Mouse (Mus musculus) midbrain, embryonic 15.5 days (tissue): ENCODE measurements around the gene 4930513O06Rik. TPM values are rescaled to one million over a fixed set of nuclear protein-coding genes. Genes with fewer than 3 reads are reported as not detected.

Experiments used
- ATAC-seq: fragments of 200-750 bp; cut with Nextera tagmentation; replicated peaks from 2 replicates; pipeline ENCODE4 v1.8.0; 2017; ENCODE audit warnings: moderate TSS enrichment
- H3K27ac ChIP-seq: fragments of 300-500 bp; sonication (generic); 2 replicates; pipeline ENCODE4 v1.5.1; 2015; ENCODE audit warnings: mild to moderate bottlenecking, inconsistent platforms
- H3K27me3 ChIP-seq: fragments of 300-500 bp; sonication (generic); replicated peaks from 2 replicates; pipeline ENCODE4 v1.6.1; 2015; ENCODE audit warnings: inconsistent platforms
- H3K36me3 ChIP-seq: fragments of 300-500 bp; sonication (generic); replicated peaks from 2 replicates; pipeline ENCODE4 v1.6.1; 2015; ENCODE audit warnings: inconsistent platforms
- H3K4me1 ChIP-seq: fragments of 300-500 bp; sonication (generic); 2 replicates; pipeline ENCODE4 v1.6.1; 2015; ENCODE audit warnings: inconsistent platforms
- H3K4me2 ChIP-seq: fragments of 300-500 bp; sonication (generic); 2 replicates; pipeline ENCODE4 v1.6.1; 2015; ENCODE audit warnings: inconsistent platforms, mild to moderate bottlenecking, moderate library complexity
- H3K4me3 ChIP-seq: fragments of 300-500 bp; sonication (generic); 2 replicates; pipeline ENCODE4 v1.5.1; 2015; ENCODE audit warnings: mild to moderate bottlenecking, inconsistent platforms
- H3K9ac ChIP-seq: fragments of 300-500 bp; sonication (generic); 2 replicates; pipeline ENCODE4 v1.6.1; 2015; ENCODE audit warnings: mild to moderate bottlenecking, inconsistent platforms
- H3K9me3 ChIP-seq: fragments of 300-500 bp; sonication (generic); 2 replicates; pipeline ENCODE4 v1.6.1; 2016; ENCODE audit warnings: inconsistent platforms
- WGBS: fragments of 180-500 bp; shearing (Covaris S2); methylation state at CpG from one replicate; pipeline ENCODE4 v1.1.7; 2015; ENCODE audit warnings: mixed read lengths; 5-methylcytosine and 5-hydroxymethylcytosine counted together
- polyA plus RNA-seq: library from polyadenylated mRNA; unstranded; fragments of >200 nt; fragmentation: Nextera tagmentation; extraction: Ambion mirVana; gene quantifications from 2 replicates; pipeline ENCODE4 v1.2.1, GENCODE M21; 2015

Gene 4930513O06Rik
- not detected in 2 replicates for polyA plus RNA-seq

DNA sequence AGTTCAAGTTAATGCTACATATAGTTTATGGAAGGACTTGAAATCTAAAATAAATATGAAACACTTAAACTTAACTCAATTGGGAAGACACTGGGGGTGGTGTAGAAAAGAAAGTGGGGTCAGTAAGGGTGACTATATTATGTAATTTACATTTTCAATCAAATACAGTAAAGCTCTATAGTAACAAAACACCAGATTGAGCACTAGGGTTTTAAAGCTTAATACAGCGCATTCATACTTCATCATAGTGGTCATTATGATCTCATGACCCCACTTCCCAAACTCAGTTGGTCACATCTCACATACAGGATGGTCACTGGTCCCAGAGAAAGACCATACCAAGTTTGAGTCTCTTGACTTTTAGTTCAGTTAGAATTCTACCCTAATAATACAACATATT is at the start of gene 4930513O06Rik:
4930513O06Rik (plus strand) TSS at position 301 of the 400 bp plus-strand sequence.
- Histone ChIP-seq H3K4me3 (no peak within 1 kb of the TSS), H3K9ac (no peak within 1 kb of the TSS), H3K4me2 (no peak within 1 kb of the TSS), H3K36me3 (no peaks in the 10 kb centered on the region), H3K27me3 (no peaks in the 10 kb centered on the region), H3K27ac (no peak within 1 kb of the TSS), H3K9me3 (no peaks in the 10 kb centered on the region), H3K4me1 (no peaks in the 10 kb centered on the region)
- ATAC-seq, result no peak
- WGBS, result 81% methylated on average over 1 of the region's 1 CpGs

DNA sequence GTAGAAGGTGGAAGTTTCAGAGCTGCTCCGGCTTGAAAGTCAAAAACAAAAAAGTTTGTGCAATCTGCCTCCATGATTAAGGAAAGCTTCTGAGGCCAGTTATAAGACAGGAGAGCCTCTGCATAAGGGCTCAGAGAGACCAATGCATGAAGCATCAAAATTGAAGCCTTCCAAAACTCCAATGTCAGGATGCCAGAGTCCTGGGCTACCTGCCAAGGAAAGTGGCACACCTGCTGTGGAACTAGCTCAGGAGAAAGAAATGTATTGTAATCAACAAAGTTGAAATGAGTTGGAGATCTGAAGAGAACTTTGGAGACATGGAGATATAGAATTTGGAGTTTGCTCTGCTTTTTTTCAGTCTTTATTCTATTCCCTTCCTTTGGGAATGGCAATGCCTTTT is 48.4 kb upstream of the 4930513O06Rik start:
- Histone ChIP-seq H3K4me2 (no peak overlapping the region), H3K4me1 (no peaks in the 10 kb centered on the region), H3K36me3 (no peaks in the 10 kb centered on the region), H3K27me3 (no peaks in the 10 kb centered on the region), H3K9ac (no peak overlapping the region), H3K9me3 (no peaks in the 10 kb centered on the region), H3K4me3 (no peak overlapping the region), H3K27ac (no peak overlapping the region)
- ATAC-seq, result no peak
- 95% methylated on average over 1 of the region's 1 CpGs for WGBS

DNA sequence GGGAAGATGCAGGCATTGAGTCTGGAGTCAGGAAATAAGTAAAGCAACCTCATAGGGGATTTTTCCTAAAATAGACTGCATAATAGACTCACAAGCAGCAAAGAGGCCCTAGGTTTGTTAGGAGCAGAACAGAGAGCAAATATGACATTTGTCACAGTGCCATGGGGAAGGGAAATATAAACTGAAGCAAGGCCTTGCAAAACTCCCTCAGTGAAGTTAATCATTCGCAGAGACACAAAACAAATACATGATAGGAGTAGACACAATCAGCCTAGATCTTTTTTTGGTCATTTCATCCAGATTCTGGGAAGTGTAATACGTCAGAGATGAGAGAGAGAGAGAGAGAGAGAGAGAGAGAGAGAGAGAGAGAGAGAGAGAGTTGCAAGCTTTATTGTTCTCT is 46.7 kb upstream of the 4930513O06Rik start:
- Histone ChIP-seq H3K9ac (no peak overlapping the region), H3K9me3 (no peaks in the 10 kb centered on the region), H3K4me2 (no peak overlapping the region), H3K27me3 (no peaks in the 10 kb centered on the region), H3K4me1 (no peaks in the 10 kb centered on the region), H3K36me3 (no peaks in the 10 kb centered on the region), H3K4me3 (no peak overlapping the region), H3K27ac (no peak overlapping the region)
- no peak for ATAC-seq
- 77% methylated on average over 2 of the region's 2 CpGs for WGBS

DNA sequence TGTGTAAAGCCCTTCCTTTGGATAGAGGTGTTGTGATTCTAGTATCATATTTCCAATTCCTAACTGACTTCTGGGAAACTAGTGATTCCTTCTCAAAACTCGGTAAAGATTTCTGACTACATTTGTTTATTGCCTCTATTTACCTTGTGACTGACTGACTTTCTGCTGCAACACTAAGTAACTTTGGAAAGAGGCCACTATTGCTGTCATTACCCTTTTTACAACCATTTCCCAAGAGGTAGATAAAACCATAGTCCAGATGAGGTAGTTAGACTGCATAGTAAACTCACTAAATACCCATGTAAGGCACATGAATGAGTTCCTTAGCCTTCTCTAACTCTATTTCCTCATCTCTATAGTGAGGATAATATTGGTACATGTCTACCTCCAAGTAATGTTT is 44.9 kb upstream of the 4930513O06Rik start:
- Histone ChIP-seq H3K36me3 (no peaks in the 10 kb centered on the region), H3K4me1 (no peaks in the 10 kb centered on the region), H3K9me3 (no peaks in the 10 kb centered on the region), H3K9ac (no peak overlapping the region), H3K27me3 (no peaks in the 10 kb centered on the region), H3K4me3 (no peak overlapping the region), H3K4me2 (no peak overlapping the region), H3K27ac (no peak overlapping the region)
- 92% methylated on average over 1 of the region's 1 CpGs for WGBS
- no peak for ATAC-seq

DNA sequence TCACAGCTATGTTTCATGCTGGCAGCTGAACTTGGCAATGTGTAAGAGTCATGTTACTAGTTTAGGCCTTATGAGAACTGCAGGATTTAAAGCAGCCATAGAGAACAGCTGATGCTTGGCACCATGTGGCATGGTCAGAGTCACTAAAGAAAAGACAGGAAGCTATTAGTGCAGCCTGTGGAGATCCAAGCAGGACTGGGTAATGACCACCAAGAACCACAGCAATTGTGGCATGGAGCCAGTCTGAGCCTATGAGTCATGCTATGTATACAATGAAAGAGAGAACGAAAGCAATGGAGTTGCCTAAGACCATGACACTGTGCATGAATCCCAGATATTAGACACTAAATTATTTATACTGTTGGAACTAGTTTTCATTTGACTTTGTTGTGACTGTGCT is 34.1 kb upstream of the 4930513O06Rik start:
- H3K9ac ChIP-seq, result no peak overlapping the region
- 71% methylated on average over 1 of the region's 1 CpGs for WGBS
- H3K4me3 ChIP-seq, result no peak overlapping the region
- no peaks in the 10 kb centered on the region for H3K27me3 ChIP-seq
- H3K9me3 ChIP-seq, result no peaks in the 10 kb centered on the region
- no peak overlapping the region for H3K4me2 ChIP-seq
- H3K4me1 ChIP-seq, result no peaks in the 10 kb centered on the region
- H3K36me3 ChIP-seq, result no peaks in the 10 kb centered on the region
- no peak for ATAC-seq
- no peak overlapping the region for H3K27ac ChIP-seq

DNA sequence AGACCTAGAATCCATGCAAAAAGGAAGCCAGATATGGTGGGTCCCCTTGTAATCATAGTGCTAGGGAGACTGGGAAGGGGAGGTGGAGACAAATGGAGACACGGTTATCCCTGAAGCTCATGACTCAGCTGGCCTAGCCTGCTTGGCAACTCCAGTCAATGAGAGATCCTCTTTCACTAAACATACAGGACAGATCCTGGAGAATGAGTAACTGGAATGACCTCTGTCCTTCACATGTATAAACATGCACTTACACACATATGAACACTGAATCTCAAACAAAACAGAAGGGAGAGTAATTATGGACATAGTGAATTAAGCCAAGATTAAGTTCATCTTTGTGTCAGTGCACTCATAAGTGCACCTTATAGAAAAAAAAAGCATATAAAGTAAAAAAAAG is 32.9 kb upstream of the 4930513O06Rik start:
- H3K27ac ChIP-seq, result no peak overlapping the region
- ATAC-seq, result no peak
- no peaks in the 10 kb centered on the region for H3K36me3 ChIP-seq
- no peaks in the 10 kb centered on the region for H3K4me1 ChIP-seq
- WGBS, result 81% methylated on average over 1 of the region's 1 CpGs
- no peaks in the 10 kb centered on the region for H3K27me3 ChIP-seq
- no peaks in the 10 kb centered on the region for H3K9me3 ChIP-seq
- H3K4me3 ChIP-seq, result no peak overlapping the region
- H3K9ac ChIP-seq, result no peak overlapping the region
- no peak overlapping the region for H3K4me2 ChIP-seq

DNA sequence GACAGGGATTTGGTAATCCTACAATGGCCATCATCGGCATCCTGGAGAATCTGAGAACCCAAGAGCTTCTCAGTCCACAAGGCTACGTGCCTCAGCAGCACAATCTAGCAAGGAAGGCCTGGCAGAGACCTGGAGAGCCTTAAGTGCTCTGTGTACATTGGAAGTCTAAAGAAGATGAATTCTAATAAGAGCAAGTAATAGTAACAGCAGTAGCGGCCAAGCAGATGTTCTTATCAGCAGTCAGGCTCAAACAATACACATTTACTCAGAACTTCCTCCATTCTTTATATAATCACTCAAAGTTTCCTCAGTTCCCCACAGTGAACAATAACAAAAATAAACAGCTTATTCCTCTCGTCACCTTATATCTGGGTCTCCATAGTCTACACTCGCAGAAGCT is 22.0 kb upstream of the 4930513O06Rik start:
- no peaks in the 10 kb centered on the region for H3K36me3 ChIP-seq
- 85% methylated on average over 5 of the region's 5 CpGs for WGBS
- H3K9ac ChIP-seq, result no peak overlapping the region
- no peaks in the 10 kb centered on the region for H3K27me3 ChIP-seq
- H3K27ac ChIP-seq, result no peak overlapping the region
- no peaks in the 10 kb centered on the region for H3K4me1 ChIP-seq
- no peak overlapping the region for H3K4me3 ChIP-seq
- H3K4me2 ChIP-seq, result no peak overlapping the region
- no peak for ATAC-seq
- no peaks in the 10 kb centered on the region for H3K9me3 ChIP-seq

DNA sequence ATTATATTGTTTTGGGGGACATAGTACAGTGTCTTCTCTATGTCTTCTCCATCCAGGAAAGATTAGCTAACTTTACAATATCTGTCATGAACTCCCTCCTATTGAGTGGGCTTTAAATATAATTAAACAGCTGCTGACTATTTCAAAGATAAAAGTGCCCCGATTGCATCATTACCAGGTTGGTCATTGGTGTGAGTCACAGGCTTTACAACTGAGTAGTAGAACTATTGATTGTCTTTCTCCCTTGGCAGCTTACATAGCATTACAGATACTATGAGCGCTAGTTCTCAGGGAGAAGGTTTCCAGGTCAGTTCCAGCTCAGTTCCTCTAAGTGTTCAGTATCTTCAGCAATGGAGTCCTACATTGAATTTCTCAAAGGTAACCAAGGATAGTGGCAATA is 7.5 kb upstream of the 4930513O06Rik start:
- Histone ChIP-seq H3K9ac (no peak overlapping the region), H3K4me3 (no peak overlapping the region), H3K27me3 (no peaks in the 10 kb centered on the region), H3K27ac (no peak overlapping the region), H3K36me3 (no peaks in the 10 kb centered on the region), H3K9me3 (no peaks in the 10 kb centered on the region), H3K4me1 (no peaks in the 10 kb centered on the region), H3K4me2 (no peak overlapping the region)
- no peak for ATAC-seq
- 92% methylated on average over 2 of the region's 2 CpGs for WGBS

DNA sequence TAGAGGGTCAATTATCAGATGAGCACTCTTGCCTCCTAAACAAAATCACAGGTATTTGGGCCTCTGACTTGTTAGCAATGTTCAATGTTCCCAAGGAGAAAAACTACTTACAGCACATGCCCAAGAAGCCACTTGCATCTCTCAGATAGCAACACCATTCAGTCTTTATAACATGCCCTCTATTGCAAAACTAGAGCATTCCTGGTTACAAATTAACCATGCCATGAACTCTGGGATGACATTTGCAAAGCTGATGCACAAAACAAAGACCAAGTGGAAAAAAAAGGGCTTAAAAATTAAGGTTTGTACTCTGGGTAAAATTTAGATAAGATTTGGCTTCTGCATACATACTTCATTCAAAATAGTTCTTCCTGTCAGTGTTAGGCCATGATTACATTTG is 966 bp upstream of the 4930513O06Rik start, which contains the start of gene Serpina7:
Serpina7 (minus strand) TSS at position 160 of the 400 bp plus-strand sequence.
- H3K36me3 ChIP-seq, result no peaks in the 10 kb centered on the region
- no peak for ATAC-seq
- H3K4me3 ChIP-seq, result no peak within 1 kb of the TSS
- H3K4me2 ChIP-seq, result no peak within 1 kb of the TSS
- no peaks in the 10 kb centered on the region for H3K9me3 ChIP-seq
- no peak within 1 kb of the TSS for H3K27ac ChIP-seq
- H3K27me3 ChIP-seq, result no peaks in the 10 kb centered on the region
- no peaks in the 10 kb centered on the region for H3K4me1 ChIP-seq
- H3K9ac ChIP-seq, result no peak within 1 kb of the TSS

DNA sequence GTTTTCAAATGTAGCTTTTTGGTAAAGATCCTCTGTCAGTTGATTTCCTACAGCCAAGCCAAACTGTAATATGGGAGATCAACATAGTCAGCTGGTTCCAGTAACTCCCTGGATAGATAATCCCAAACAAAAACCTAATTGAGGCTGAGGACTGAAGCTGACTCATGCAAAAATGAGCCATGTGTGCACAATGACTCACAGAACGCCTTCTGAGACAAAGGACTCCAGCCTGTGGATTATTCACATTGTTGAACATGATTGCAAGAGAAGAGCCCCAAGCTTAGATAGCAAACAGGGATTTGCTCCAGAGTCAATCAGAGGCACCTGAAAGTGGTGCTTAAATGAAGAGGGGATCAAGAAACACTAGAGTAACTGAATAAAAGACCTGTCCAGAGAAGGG is 11.2 kb downstream of the 4930513O06Rik start:
- H3K4me2 ChIP-seq, result no peak overlapping the region
- H3K36me3 ChIP-seq, result no peaks in the 10 kb centered on the region
- no peaks in the 10 kb centered on the region for H3K4me1 ChIP-seq
- H3K9ac ChIP-seq, result no peak overlapping the region
- H3K27ac ChIP-seq, result no peak overlapping the region
- no peak for ATAC-seq
- no peaks in the 10 kb centered on the region for H3K9me3 ChIP-seq
- no peak overlapping the region for H3K4me3 ChIP-seq
- no peaks in the 10 kb centered on the region for H3K27me3 ChIP-seq
- 40% methylated on average over 1 of the region's 1 CpGs for WGBS

DNA sequence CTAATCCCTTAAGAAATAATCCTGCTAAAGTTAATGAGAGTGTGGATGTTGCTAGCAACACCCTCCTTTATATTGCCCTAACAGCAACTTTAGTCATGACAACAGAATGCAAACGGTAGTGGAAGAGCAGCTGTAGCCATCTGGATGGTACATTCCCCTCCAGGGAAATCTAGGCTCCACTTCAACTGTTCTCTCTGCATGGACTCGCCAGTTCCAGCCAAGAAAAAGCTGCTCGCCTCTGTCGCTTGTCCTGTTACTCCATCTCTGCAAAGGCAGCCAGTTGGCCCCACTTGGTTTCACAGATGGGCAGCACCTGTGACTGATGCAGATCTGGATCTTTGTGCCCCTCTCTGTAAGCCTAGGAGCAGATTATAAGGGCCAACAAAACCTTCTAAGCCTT is 48.0 kb downstream of the 4930513O06Rik start:
- no peak overlapping the region for H3K4me2 ChIP-seq
- no peak for ATAC-seq
- H3K4me1 ChIP-seq, result no peaks in the 10 kb centered on the region
- no peaks in the 10 kb centered on the region for H3K9me3 ChIP-seq
- no peak overlapping the region for H3K9ac ChIP-seq
- no peak overlapping the region for H3K4me3 ChIP-seq
- H3K36me3 ChIP-seq, result no peaks in the 10 kb centered on the region
- no peak overlapping the region for H3K27ac ChIP-seq
- H3K27me3 ChIP-seq, result no peaks in the 10 kb centered on the region
- 41% methylated on average over 4 of the region's 4 CpGs for WGBS
